Mouse (Mus musculus) olfactory bulb, adult 2 months (tissue): Measurements from ENCODE around the gene Necab2.

Experiments
- CTCF ChIP-seq: fragments of 200-500 bp; IDR thresholded peaks from 2 replicates; pipeline ENCODE4 v1.5.1; 2012; ENCODE audit warnings: low read depth, mild to moderate bottlenecking, low read length, moderate library complexity; ENCODE audit not compliant: insufficient read depth
- POLR2A ChIP-seq: fragments of 200-500 bp; IDR thresholded peaks from 2 replicates; pipeline ENCODE4 v1.6.1; 2012; ENCODE audit warnings: mild to moderate bottlenecking, low read depth, low read length, moderate library complexity; ENCODE audit not compliant: insufficient read depth

GRCm38 (mm10) chr8:119468091-119468490, 21.6 kb downstream of the Necab2 start:
- TF ChIP-seq POLR2A (no peak), CTCF (no peak)
